Mouse (Mus musculus): ENCODE data around the gene Irf9.

DNA sequence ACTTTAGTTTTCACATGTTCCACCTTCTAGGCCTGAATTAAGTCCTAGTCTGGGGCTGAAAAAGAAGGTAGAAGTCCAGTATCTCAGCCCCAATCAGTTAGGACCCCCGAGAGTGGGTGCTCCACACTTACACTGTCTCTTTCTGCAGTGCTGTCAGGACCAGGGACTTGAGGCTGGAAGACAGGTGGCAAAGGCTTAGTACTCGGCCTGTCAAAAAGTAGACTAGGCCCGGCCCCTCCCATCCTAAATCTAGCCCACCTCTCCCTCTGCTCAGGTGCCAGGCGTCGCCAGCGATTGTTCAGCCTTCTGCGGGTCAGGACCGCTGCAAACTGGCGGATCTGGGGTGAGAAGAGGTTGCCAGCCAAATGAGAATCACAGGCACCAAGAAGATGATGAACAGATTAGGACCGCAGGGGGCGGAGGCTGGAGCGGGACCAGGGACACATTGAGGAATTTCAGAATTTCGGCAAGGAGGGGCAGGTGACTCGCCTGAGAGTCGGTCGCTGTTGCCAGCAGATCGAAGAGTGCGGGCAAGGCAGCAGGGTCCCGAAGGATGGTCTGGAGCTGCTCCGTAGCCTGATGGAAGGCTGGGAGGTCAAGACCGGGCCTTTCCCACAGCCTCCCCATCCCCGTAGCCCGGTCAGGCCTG is 31.6 kb downstream of the Irf9 start:
- TF ChIP-seq POLR2A (IDR thresholded peaks at IDR 0.05; ENCODE audit: borderline replicate concordance, control insufficient read depth, low read depth, low read length), result no peak
- TF ChIP-seq CTCF (IDR thresholded peaks at IDR 0.05; ENCODE audit: control insufficient read depth, insufficient read depth, low read length), result no peak
